Mouse (Mus musculus): Measurements from ENCODE around the gene Polr3gl. TPM values are rescaled to one million over a fixed set of nuclear protein-coding genes. Genes with fewer than 3 reads are reported as not detected.

The Polr3gl gene
- total RNA-seq, 2 experiments from 2014 or later, result 34.0 to 38.1 TPM

- DNase-seq, result peak; percentile 74
Measured at GRCm38 (mm10) chr3:96573611-96574511, 20.1 kb downstream of the Polr3gl start.

GRCm38 (mm10) chr3:96571896-96572698 lies 21.9 kb downstream of the Polr3gl start:
- peak; percentile 58 for DNase-seq

GRCm38 (mm10) chr3:96571336-96571735 lies 22.6 kb downstream of the Polr3gl start:
- no peak for DNase-seq

GRCm38 (mm10) chr3:96570643-96571042 lies 23.3 kb downstream of the Polr3gl start:
- DNase-seq, result no peak

- no peak for DNase-seq
Measured at GRCm38 (mm10) chr3:96569966-96570605, 23.9 kb downstream of the Polr3gl start.

- DNase-seq, result no peak
Measured at GRCm38 (mm10) chr3:96569506-96569905, 24.5 kb downstream of the Polr3gl start.

GRCm38 (mm10) chr3:96568605-96569004 lies 25.4 kb downstream of the Polr3gl start:
- no peak for DNase-seq

GRCm38 (mm10) chr3:96566661-96567450 lies 27.1 kb downstream of the Polr3gl start:
- DNase-seq, result no peak

- DNase-seq, result no peak
Measured at GRCm38 (mm10) chr3:96565105-96565504, 28.9 kb downstream of the Polr3gl start.

GRCm38 (mm10) chr3:96564633-96565032 lies 29.3 kb downstream of the Polr3gl start:
- peak; percentile 45 for DNase-seq

- no peak for DNase-seq
Measured at GRCm38 (mm10) chr3:96563911-96564632, 29.9 kb downstream of the Polr3gl start.

GRCm38 (mm10) chr3:96563267-96563666 lies 30.7 kb downstream of the Polr3gl start:
- no peak for DNase-seq

- peak; percentile 55 for DNase-seq
Measured at GRCm38 (mm10) chr3:96561946-96562681, 31.9 kb downstream of the Polr3gl start.

- DNase-seq, result no peak
Measured at GRCm38 (mm10) chr3:96560881-96561668, 32.9 kb downstream of the Polr3gl start.

GRCm38 (mm10) chr3:96559911-96560850 lies 33.8 kb downstream of the Polr3gl start:
- no peak for DNase-seq

- DNase-seq, result no peak
Measured at GRCm38 (mm10) chr3:96559398-96559910, 34.5 kb downstream of the Polr3gl start.

GRCm38 (mm10) chr3:96558668-96559196 lies 35.2 kb downstream of the Polr3gl start:
- DNase-seq, result no peak

GRCm38 (mm10) chr3:96558159-96558558 lies 35.8 kb downstream of the Polr3gl start:
- no peak for DNase-seq
